In genomic region chr13:103919956-103920260, GRCm38 (mm10) we compare ENCODE assay signal across 7 mouse cellular contexts. TPM values are rescaled to one million over a fixed set of nuclear protein-coding genes. Genes with fewer than 3 reads are reported as not detected.
A peak's percentile ranks its signal among the peaks of the same experiment; 100 is the strongest.
DNase-seq lines count a peak whose midpoint lies in the region; ATAC-seq and TF ChIP-seq lines count a peak whose summit lies in the region.

No protein-coding gene starts in this region.

- H3K4me2 ChIP-seq in lung, postnatal 0 days (replicated peaks; ENCODE audit: low read depth, low read length): peak overlapping the region; percentile 91
- H3K4me2 ChIP-seq in embryonic facial prominence, embryonic 13.5 days: peak overlapping the region; percentile 66
- H3K4me2 ChIP-seq in hindbrain, embryonic 16.5 days (ENCODE audit: low read length): peak overlapping the region; percentile 76
- H3K4me2 ChIP-seq in neural tube, embryonic 12.5 days (replicated peaks): peak overlapping the region; percentile 75

- no peak for DNase-seq in lung, postnatal 0 days (ENCODE audit: low spot score)
- DNase-seq in lung, postnatal 10 days: no peak
- DNase-seq in urinary bladder, adult 18-20 months (ENCODE audit: low spot score in 2 of 2): no peak
- DNase-seq in cerebellum, postnatal 36 days: no peak

- H3K9ac ChIP-seq in lung, postnatal 0 days (replicated peaks; ENCODE audit: low read depth): peak overlapping the region; percentile 99
- H3K9ac ChIP-seq in embryonic facial prominence, embryonic 13.5 days: peak overlapping the region; percentile 100
- H3K9ac ChIP-seq in hindbrain, embryonic 16.5 days (ENCODE audit: low read depth, low read length): peak overlapping the region; percentile 99
- peak overlapping the region; percentile 100 for H3K9ac ChIP-seq in neural tube, embryonic 12.5 days

- ATAC-seq in lung, postnatal 0 days: peak; percentile 0; the same call in 1 of the 2 replicates
- no peak for ATAC-seq in embryonic facial prominence, embryonic 13.5 days (ENCODE audit: insufficient number of reproducible peaks, insufficient read depth, low FRiP score, low TSS enrichment, low read depth)
- ATAC-seq in hindbrain, embryonic 16.5 days: no peak
- no peak for ATAC-seq in neural tube, embryonic 12.5 days (ENCODE audit: low FRiP score, low read depth)

- peak overlapping the region; percentile 100 for H3K27ac ChIP-seq in lung, postnatal 0 days (ENCODE audit: low read length)
- peak overlapping the region; percentile 100 for H3K27ac ChIP-seq in embryonic facial prominence, embryonic 13.5 days
- H3K27ac ChIP-seq in hindbrain, embryonic 16.5 days (ENCODE audit: low read depth, low read length): peak overlapping the region; percentile 100
- peak overlapping the region; percentile 100 for H3K27ac ChIP-seq in neural tube, embryonic 12.5 days

- no peak for TF ChIP-seq EP300 in lung, postnatal 0 days (IDR thresholded peaks at IDR 0.05)

- WGBS in lung, postnatal 0 days: under 1% methylated on average over 20 of the region's 20 CpGs
- WGBS in embryonic facial prominence, embryonic 13.5 days: under 1% methylated on average over 20 of the region's 20 CpGs
- 0% methylated on average over 20 of the region's 20 CpGs for WGBS in hindbrain, embryonic 16.5 days
- under 1% methylated on average over 20 of the region's 20 CpGs for WGBS in neural tube, embryonic 12.5 days

- H3K36me3 ChIP-seq in lung, postnatal 0 days (ENCODE audit: insufficient read depth, low read length): no peaks in the 10 kb centered on the region
- no peaks in the 10 kb centered on the region for H3K36me3 ChIP-seq in embryonic facial prominence, embryonic 13.5 days
- H3K36me3 ChIP-seq in hindbrain, embryonic 16.5 days (ENCODE audit: control insufficient read depth, insufficient read depth, low read length): no peaks in the 10 kb centered on the region
- no peaks in the 10 kb centered on the region for H3K36me3 ChIP-seq in neural tube, embryonic 12.5 days

- H3K4me1 ChIP-seq in lung, postnatal 0 days (ENCODE audit: insufficient read depth, low read depth, low read length): peaks cover 6% of the 10 kb centered on the region; the same call in 1 of the 2 replicates
- H3K4me1 ChIP-seq in embryonic facial prominence, embryonic 13.5 days: peaks cover 25% of the 10 kb centered on the region
- peaks cover 14% of the 10 kb centered on the region for H3K4me1 ChIP-seq in hindbrain, embryonic 16.5 days (ENCODE audit: control insufficient read depth, insufficient read depth, low read depth, low read length)
- H3K4me1 ChIP-seq in neural tube, embryonic 12.5 days: peaks cover 11% of the 10 kb centered on the region; the same call in 1 of the 2 replicates

- H3K27me3 ChIP-seq in lung, postnatal 0 days (replicated peaks; ENCODE audit: insufficient read depth, low read length): no peaks in the 10 kb centered on the region
- no peaks in the 10 kb centered on the region for H3K27me3 ChIP-seq in embryonic facial prominence, embryonic 13.5 days
- H3K27me3 ChIP-seq in hindbrain, embryonic 16.5 days (replicated peaks; ENCODE audit: control insufficient read depth, insufficient read depth, low read length): no peaks in the 10 kb centered on the region
- H3K27me3 ChIP-seq in neural tube, embryonic 12.5 days (replicated peaks): no peaks in the 10 kb centered on the region

- no peak for TF ChIP-seq CTCF in lung, postnatal 0 days (IDR thresholded peaks at IDR 0.05)

- no peaks in the 10 kb centered on the region for H3K9me3 ChIP-seq in lung, postnatal 0 days (ENCODE audit: low read length)
- no peaks in the 10 kb centered on the region for H3K9me3 ChIP-seq in embryonic facial prominence, embryonic 13.5 days
- H3K9me3 ChIP-seq in hindbrain, embryonic 16.5 days (ENCODE audit: control insufficient read depth, low read length): no peaks in the 10 kb centered on the region
- H3K9me3 ChIP-seq in neural tube, embryonic 12.5 days: no peaks in the 10 kb centered on the region

- peak overlapping the region; percentile 97 for H3K4me3 ChIP-seq in lung, postnatal 0 days (ENCODE audit: low read depth, low read length)
- peak overlapping the region; percentile 90 for H3K4me3 ChIP-seq in embryonic facial prominence, embryonic 13.5 days
- H3K4me3 ChIP-seq in hindbrain, embryonic 16.5 days (ENCODE audit: low read length): peak overlapping the region; percentile 70
- peak overlapping the region; percentile 79 for H3K4me3 ChIP-seq in neural tube, embryonic 12.5 days

RNA-seq across cellular contexts. Expression of gene Erbin, which starts 0.4 kb away (rescaled TPM):
- polyA plus RNA-seq in lung, postnatal 0 days (2015; fragmentation: Nextera tagmentation; extraction: Ambion mirVana): 19.0 and 21.9 TPM in 2 replicates
- polyA plus RNA-seq in embryonic facial prominence, embryonic 13.5 days (2015; fragmentation: Nextera tagmentation; extraction: Ambion mirVana): 22.3 and 27.2 TPM in 2 replicates
- 5.4 and 5.6 TPM in 2 replicates for polyA plus RNA-seq in hindbrain, embryonic 16.5 days (2015; fragmentation: Nextera tagmentation; extraction: Ambion mirVana)
- 17.5 and 19.0 TPM in 2 replicates for polyA plus RNA-seq in neural tube, embryonic 12.5 days (2016; fragmentation: Nextera tagmentation; extraction: Ambion mirVana)
